Mouse (Mus musculus) CH12.LX (cell line): ENCODE data around the gene Mettl1. TPM values are rescaled to one million over a fixed set of nuclear protein-coding genes. Genes with fewer than 3 reads are reported as not detected.

Source experiments
- DNase-seq: peaks from one replicate; pipeline ENCODE4 v3.0.0-alpha.2; 2013; ENCODE audit errors: extremely low read depth
- H3K27ac ChIP-seq: 2 replicates; pipeline ENCODE4 v1.5.1; 2012; ENCODE audit warnings: low read depth, mild to moderate bottlenecking, control low read depth, moderate library complexity; ENCODE audit not compliant: insufficient read depth
- H3K27me3 ChIP-seq: replicated peaks from 2 replicates; pipeline ENCODE3; 2012; ENCODE audit warnings: inconsistent platforms
- H3K36me3 ChIP-seq, 2 experiments: replicated peaks in 1 of 2; 2 replicates each; pipeline versions ENCODE3 to v1.6.1; 2012; ENCODE audit warnings: inconsistent platforms in 1 of 2, low read length in 1 of 2, mild to moderate bottlenecking in 1 of 2, mixed read lengths in 1 of 2, moderate library complexity in 1 of 2; ENCODE audit not compliant: control insufficient read depth in 1 of 2, insufficient read depth in 1 of 2
- H3K4me1 ChIP-seq, 2 experiments: 2 replicates each; pipeline ENCODE4 v1.6.1; 2012; ENCODE audit warnings: inconsistent platforms in 1 of 2, moderate library complexity in 1 of 2; ENCODE audit not compliant: insufficient read depth in 2 of 2, control insufficient read depth in 1 of 2
- H3K4me2 ChIP-seq: 2 replicates; pipeline ENCODE4 v1.6.1; 2012; ENCODE audit warnings: low read depth, mild to moderate bottlenecking, control low read depth; ENCODE audit not compliant: poor library complexity, insufficient read depth, severe bottlenecking
- H3K4me3 ChIP-seq, 3 experiments: fragments of 150-350 bp in 1 of 3; sonication (generic) in 1 of 3; replicated peaks in 1 of 3; 2 replicates each; pipeline versions ENCODE3 to v1.5.1; 2011 to 2012; ENCODE audit warnings: low read depth in 2 of 3, low read length in 2 of 3, mild to moderate bottlenecking in 2 of 3, moderate library complexity in 2 of 3, control low read depth in 1 of 3, improper control_type of control experiment in 1 of 3, inconsistent platforms in 1 of 3, mixed read lengths in 1 of 3; ENCODE audit not compliant: poor library complexity in 1 of 3
- H3K79me2 ChIP-seq: replicated peaks from 2 replicates; pipeline ENCODE4 v1.6.1; 2012; ENCODE audit warnings: mild to moderate bottlenecking, moderate library complexity; ENCODE audit not compliant: control insufficient read depth, poor library complexity, insufficient read depth, severe bottlenecking; ENCODE audit errors: extremely low read depth
- H3K9ac ChIP-seq: 2 replicates; pipeline ENCODE4 v1.6.1; 2012; ENCODE audit warnings: low read depth, mild to moderate bottlenecking, control low read depth, moderate library complexity; ENCODE audit not compliant: insufficient read depth
- H3K9me3 ChIP-seq: replicated peaks from 2 replicates; pipeline ENCODE3; 2012; ENCODE audit warnings: low read length, inconsistent platforms, mixed read lengths
- BHLHE40 ChIP-seq: IDR thresholded peaks from 2 replicates; pipeline ENCODE4 v1.6.1; 2011; ENCODE audit warnings: mild to moderate bottlenecking, low read depth, low read length, improper control_type of control experiment
- CTCF ChIP-seq, 2 experiments: IDR thresholded peaks in 1 of 2; conservative IDR thresholded peaks in 1 of 2; 2 replicates each; pipeline ENCODE4 v1.5.1; 2011 to 2012; ENCODE audit warnings: low read depth in 2 of 2, low read length in 2 of 2, improper control_type of control experiment in 1 of 2, inconsistent platforms in 1 of 2, mild to moderate bottlenecking in 1 of 2, moderate library complexity in 1 of 2
- E2F4 ChIP-seq: IDR thresholded peaks from 2 replicates; pipeline ENCODE4 v1.6.1; 2011; ENCODE audit warnings: low read depth, low read length, improper control_type of control experiment; ENCODE audit not compliant: insufficient replicate concordance
- ELF1 ChIP-seq: IDR thresholded peaks from 2 replicates; pipeline ENCODE4 v1.6.1; 2014; ENCODE audit warnings: low read depth, mild to moderate bottlenecking, inconsistent platforms, low read length, improper control_type of control experiment
- EP300 ChIP-seq: IDR thresholded peaks from 2 replicates; pipeline ENCODE4 v1.6.1; 2011; ENCODE audit warnings: low read length, improper control_type of control experiment
- GABPA ChIP-seq: IDR thresholded peaks from 2 replicates; pipeline ENCODE4 v1.6.1; 2012; ENCODE audit warnings: low read depth, low read length, improper control_type of control experiment, inconsistent platforms; ENCODE audit not compliant: insufficient replicate concordance
- KAT2A ChIP-seq: IDR thresholded peaks from 2 replicates; pipeline ENCODE4 v1.6.1; 2012; ENCODE audit warnings: low read length, improper control_type of control experiment, inconsistent platforms; ENCODE audit not compliant: insufficient replicate concordance
- MAX ChIP-seq: IDR thresholded peaks from 2 replicates; pipeline ENCODE4 v1.6.1; 2011; ENCODE audit warnings: low read length, improper control_type of control experiment
- MAZ ChIP-seq: IDR thresholded peaks from 2 replicates; pipeline ENCODE4 v1.6.1; 2012; ENCODE audit warnings: low read depth, mild to moderate bottlenecking, inconsistent platforms, low read length, improper control_type of control experiment, moderate library complexity
- MEF2A ChIP-seq: IDR thresholded peaks from 2 replicates; pipeline ENCODE4 v1.6.1; 2014; ENCODE audit warnings: low read depth, mild to moderate bottlenecking, inconsistent platforms, low read length, improper control_type of control experiment, borderline replicate concordance
- MXI1 ChIP-seq: IDR thresholded peaks from 2 replicates; pipeline ENCODE4 v1.6.1; 2011; ENCODE audit warnings: mild to moderate bottlenecking, low read depth, low read length, improper control_type of control experiment
- MYC ChIP-seq: IDR thresholded peaks from 2 replicates; pipeline ENCODE4 v1.6.1; 2011; ENCODE audit warnings: low read depth, mild to moderate bottlenecking, improper control_type of control experiment, low read length
- NELFE ChIP-seq: IDR thresholded peaks from 2 replicates; pipeline ENCODE4 v1.6.1; 2011; ENCODE audit warnings: low read depth, low read length, improper control_type of control experiment
- PAX5 ChIP-seq: IDR thresholded peaks from 2 replicates; pipeline ENCODE4 v1.6.1; 2012; ENCODE audit warnings: low read length, inconsistent platforms, mixed read lengths
- RAD21 ChIP-seq: IDR thresholded peaks from 2 replicates; pipeline ENCODE4 v1.6.1; 2011; ENCODE audit warnings: low read depth, mild to moderate bottlenecking, low read length, improper control_type of control experiment, moderate library complexity
- SMC3 ChIP-seq: IDR thresholded peaks from 2 replicates; pipeline ENCODE4 v1.6.1; 2011; ENCODE audit warnings: low read depth, low read length, improper control_type of control experiment
- TBP ChIP-seq: conservative IDR thresholded peaks from 2 replicates; pipeline ENCODE4 v1.6.1; 2011; ENCODE audit warnings: low read depth, low read length, improper control_type of control experiment
- TCF12 ChIP-seq: IDR thresholded peaks from 2 replicates; pipeline ENCODE4 v1.6.1; 2014; ENCODE audit warnings: low read depth, mild to moderate bottlenecking, inconsistent platforms, low read length, improper control_type of control experiment
- UBTF ChIP-seq: IDR thresholded peaks from 2 replicates; pipeline ENCODE4 v1.6.1; 2012; ENCODE audit warnings: low read depth, mild to moderate bottlenecking, inconsistent platforms, low read length, improper control_type of control experiment, moderate library complexity
- USF2 ChIP-seq: conservative IDR thresholded peaks from 2 replicates; pipeline ENCODE4 v1.6.1; 2011; ENCODE audit warnings: low read depth, low read length, improper control_type of control experiment
- ZMIZ1 ChIP-seq: IDR thresholded peaks from 2 replicates; pipeline ENCODE4 v1.6.1; 2012; ENCODE audit warnings: low read depth, mild to moderate bottlenecking, inconsistent platforms, low read length, improper control_type of control experiment
- dilution Hi-C: fragments of 300-500 bp; cut with MboI; formaldehyde crosslinking; loops from 2 replicates; pipeline ENCODE4 v1.14.3; 2020; ENCODE audit warnings: low sequenced_read_pairs; ENCODE audit not compliant: extremely low pct_unique_long_range_greater_than_20kb, extremely low pct_ligation_motif_present
- in situ Hi-C: fragments of 300-500 bp; cut with MboI; formaldehyde crosslinking; loops from 3 replicates; pipeline ENCODE4 v1.14.3; 2019; ENCODE audit warnings: low sequenced_read_pairs, low pct_ligation_motif_present, low pct_unique_long_range_greater_than_20kb, mixed read lengths
- polyA plus RNA-seq: library from polyadenylated mRNA; unstranded; fragments of >175 nt; gene quantifications from 2 replicates; pipeline ENCODE4 v1.2.1, GENCODE M21; 2012; ENCODE audit warnings: low read depth; ENCODE audit not compliant: insufficient read length
- total RNA-seq, 2 experiments: library from RNA; depleted of rRNA; stranded (reverse); fragments of 300-350 nt in 1 of 2; fragments of >200 nt in 1 of 2; gene quantifications; 2 replicates each; pipeline ENCODE4 v1.2.3; 2012 to 2014

Mettl1 gene
- total and polyA plus RNA-seq, 3 experiments: 21.6 to 49.4 (median 28.4) TPM

DNA sequence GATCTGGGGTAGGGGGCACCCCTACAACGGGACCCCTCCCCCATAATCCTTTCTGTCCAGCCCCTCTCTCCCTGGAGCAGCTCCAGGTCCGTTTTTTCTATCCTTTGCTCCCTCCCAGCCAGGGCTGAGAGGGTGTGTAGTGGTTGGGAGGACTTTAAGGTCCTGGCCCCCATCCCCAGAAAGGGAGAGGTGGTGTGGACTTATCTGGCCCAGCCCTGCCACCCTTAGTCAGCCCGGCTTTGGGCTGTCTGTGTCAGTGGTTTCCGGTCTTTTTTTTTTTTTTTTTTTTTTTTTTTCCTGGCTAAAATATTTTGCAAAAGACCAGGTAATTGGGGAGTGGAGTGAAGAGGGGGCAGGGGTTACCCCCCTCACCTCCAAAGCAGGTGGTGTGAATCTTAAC, 51.5 kb downstream of the Mettl1 start:
- TF ChIP-seq EP300 (no peak), MEF2A (no peak), RAD21 (no peak), PAX5 (no peak), MAX (no peak), TCF12 (no peak), UBTF (no peak), MAZ (no peak), TBP (no peak), GABPA (no peak), USF2 (no peak), SMC3 (no peak), ELF1 (no peak), KAT2A (no peak), NELFE (no peak), BHLHE40 (no peak), ZMIZ1 (no peak)
- TF ChIP-seq, all 38 proteins: peak for 0
- Histone ChIP-seq H3K36me3 (peaks cover 74 to 97% of the 10 kb centered on the region in 2 experiments), H3K27ac (no peak overlapping the region), H3K4me2 (no peak overlapping the region), H3K9me3 (peaks cover 11% of the 10 kb centered on the region), H3K4me1 (peaks cover 0 to 6% of the 10 kb centered on the region in 2 experiments; a peak in 2 of 4 replicates), H3K79me2 (no peaks in the 10 kb centered on the region), H3K4me3 (no peak overlapping the region), H3K9ac (no peak overlapping the region), H3K27me3 (no peaks in the 10 kb centered on the region)
- DNase-seq: no peak
- dilution Hi-C loops (no loop called here), in situ Hi-C loops (no loop called here)

- dilution Hi-C loops (no loop called here), in situ Hi-C loops (no loop called here)
- Histone ChIP-seq H3K36me3 (peaks cover 77 to 98% of the 10 kb centered on the region in 2 experiments), H3K9me3 (peaks cover 11% of the 10 kb centered on the region), H3K27ac (no peak overlapping the region), H3K27me3 (no peaks in the 10 kb centered on the region), H3K4me1 (peaks cover 0 to 9% of the 10 kb centered on the region in 2 experiments; a peak in 2 of 4 replicates), H3K4me3 (no peak overlapping the region), H3K79me2 (no peaks in the 10 kb centered on the region), H3K9ac (no peak overlapping the region), H3K4me2 (no peak overlapping the region)
- DNase-seq: no peak
- TF ChIP-seq MXI1 (no peak), KAT2A (no peak), MYC (no peak), CTCF (conservative IDR thresholded peaks at IDR 0.05 in 1 of 2, IDR thresholded peaks at IDR 0.05 in 1 of 2; ENCODE audit: low read depth in 2 of 2, low read length in 2 of 2) (no peak), E2F4 (no peak), SMC3 (no peak)
Measured at GRCm38 (mm10) chr10:127094382-127094802, 53.2 kb downstream of the Mettl1 start.

Other genes with a start within 250 kb of the Mettl1 start
- 16.7 and 19.8 TPM in 2 replicates for gene Atp23, start 140.1 kb upstream of the Mettl1 start, total RNA-seq (2012; rRNA removed)
- gene Atp23, start 140.1 kb upstream of the Mettl1 start, total RNA-seq (2014; rRNA removed): 15.4 and 17.2 TPM in 2 replicates
- 16.9 and 18.9 TPM in 2 replicates for gene Atp23, start 140.1 kb upstream of the Mettl1 start, polyA plus RNA-seq
- gene Ctdsp2, start 62.7 kb upstream of the Mettl1 start, total RNA-seq (2012; rRNA removed): 13.2 and 20.2 TPM in 2 replicates
- 7.5 and 8.9 TPM in 2 replicates for gene Ctdsp2, start 62.7 kb upstream of the Mettl1 start, total RNA-seq (2014; rRNA removed)
- gene Ctdsp2, start 62.7 kb upstream of the Mettl1 start, polyA plus RNA-seq: 17.7 and 21.9 TPM in 2 replicates
- 2.1 and 2.7 TPM in 2 replicates for gene Avil, start 40.7 kb upstream of the Mettl1 start, total RNA-seq (2012; rRNA removed)
- 8.2 and 9.9 TPM in 2 replicates for gene Avil, start 40.7 kb upstream of the Mettl1 start, total RNA-seq (2014; rRNA removed)
- 18.8 and 20.0 TPM in 2 replicates for gene Avil, start 40.7 kb upstream of the Mettl1 start, polyA plus RNA-seq
- 72.0 and 78.0 TPM in 2 replicates for gene Tsfm, start 10.6 kb upstream of the Mettl1 start, total RNA-seq (2012; rRNA removed)
- 88.9 and 93.9 TPM in 2 replicates for gene Tsfm, start 10.6 kb upstream of the Mettl1 start, total RNA-seq (2014; rRNA removed)
- 53.0 and 53.2 TPM in 2 replicates for gene Tsfm, start 10.6 kb upstream of the Mettl1 start, polyA plus RNA-seq
- 0.76 and 0.98 TPM in 2 replicates for gene Eef1akmt3, start 99 bp downstream of the Mettl1 start, total RNA-seq (2012; rRNA removed)
- 0.62 and 0.78 TPM in 2 replicates for gene Eef1akmt3, start 99 bp downstream of the Mettl1 start, total RNA-seq (2014; rRNA removed)
- 1.1 and 1.2 TPM in 2 replicates for gene Eef1akmt3, start 99 bp downstream of the Mettl1 start, polyA plus RNA-seq
- gene Cyp27b1, start 6.8 kb downstream of the Mettl1 start, total RNA-seq (2012; rRNA removed): 0.34 and 0.42 TPM in 2 replicates
- 0.32 TPM in 2 replicates for gene Cyp27b1, start 6.8 kb downstream of the Mettl1 start, total RNA-seq (2014; rRNA removed)
- gene Cyp27b1, start 6.8 kb downstream of the Mettl1 start, polyA plus RNA-seq: 0.89 and 1.4 TPM in 2 replicates
- gene March9, start 18.8 kb downstream of the Mettl1 start, total RNA-seq (2012; rRNA removed): 3.4 and 3.6 TPM in 2 replicates
- 0.58 and 0.68 TPM in 2 replicates for gene March9, start 18.8 kb downstream of the Mettl1 start, total RNA-seq (2014; rRNA removed)
- 0.97 and 1.0 TPM in 2 replicates for gene March9, start 18.8 kb downstream of the Mettl1 start, polyA plus RNA-seq
- 257 and 304 TPM in 2 replicates for gene Cdk4, start 22.1 kb downstream of the Mettl1 start, total RNA-seq (2012; rRNA removed)
- 799 and 864 TPM in 2 replicates for gene Cdk4, start 22.1 kb downstream of the Mettl1 start, total RNA-seq (2014; rRNA removed)
- gene Cdk4, start 22.1 kb downstream of the Mettl1 start, polyA plus RNA-seq: 839 and 921 TPM in 2 replicates
- gene Tspan31, start 28.9 kb downstream of the Mettl1 start, total RNA-seq (2012; rRNA removed): 81.5 and 85.9 TPM in 2 replicates
- gene Tspan31, start 28.9 kb downstream of the Mettl1 start, total RNA-seq (2014; rRNA removed): 110 and 148 TPM in 2 replicates
- 72.8 and 79.9 TPM in 2 replicates for gene Tspan31, start 28.9 kb downstream of the Mettl1 start, polyA plus RNA-seq
- 43.5 and 46.0 TPM in 2 replicates for gene Agap2, start 33.9 kb downstream of the Mettl1 start, total RNA-seq (2012; rRNA removed)
- gene Agap2, start 33.9 kb downstream of the Mettl1 start, total RNA-seq (2014; rRNA removed): 24.8 and 27.8 TPM in 2 replicates
- 26.1 and 27.8 TPM in 2 replicates for gene Agap2, start 33.9 kb downstream of the Mettl1 start, polyA plus RNA-seq
- 81.1 and 82.7 TPM in 2 replicates for gene Os9, start 79.7 kb downstream of the Mettl1 start, total RNA-seq (2012; rRNA removed)
- 41.0 and 42.8 TPM in 2 replicates for gene Os9, start 79.7 kb downstream of the Mettl1 start, total RNA-seq (2014; rRNA removed)
- 61.9 and 78.2 TPM in 2 replicates for gene Os9, start 79.7 kb downstream of the Mettl1 start, polyA plus RNA-seq
- gene B4galnt1, start 123.8 kb downstream of the Mettl1 start, total RNA-seq (2012; rRNA removed): 15.5 and 17.5 TPM in 2 replicates
- gene B4galnt1, start 123.8 kb downstream of the Mettl1 start, total RNA-seq (2014; rRNA removed): 0.74 and 0.98 TPM in 2 replicates
- 1.9 and 2.3 TPM in 2 replicates for gene B4galnt1, start 123.8 kb downstream of the Mettl1 start, polyA plus RNA-seq
- 1.2 and 1.7 TPM in 2 replicates for gene Slc26a10, start 139.2 kb downstream of the Mettl1 start, total RNA-seq (2012; rRNA removed)
- 0.05 TPM in 2 replicates for gene Slc26a10, start 139.2 kb downstream of the Mettl1 start, total RNA-seq (2014; rRNA removed)
- 0.16 and 0.44 TPM in 2 replicates for gene Slc26a10, start 139.2 kb downstream of the Mettl1 start, polyA plus RNA-seq
- 8.6 and 8.7 TPM in 2 replicates for gene Arhgef25, start 148.7 kb downstream of the Mettl1 start, total RNA-seq (2012; rRNA removed)
- 3.3 and 4.0 TPM in 2 replicates for gene Arhgef25, start 148.7 kb downstream of the Mettl1 start, total RNA-seq (2014; rRNA removed)
- gene Arhgef25, start 148.7 kb downstream of the Mettl1 start, polyA plus RNA-seq: 8.3 and 11.1 TPM in 2 replicates
- gene Dtx3, start 154.3 kb downstream of the Mettl1 start, total RNA-seq (2012; rRNA removed): 26.9 and 27.6 TPM in 2 replicates
- 18.9 and 19.2 TPM in 2 replicates for gene Dtx3, start 154.3 kb downstream of the Mettl1 start, total RNA-seq (2014; rRNA removed)
- 51.2 and 54.4 TPM in 2 replicates for gene Dtx3, start 154.3 kb downstream of the Mettl1 start, polyA plus RNA-seq
- 22.7 TPM in 2 replicates for gene Pip4k2c, start 170.2 kb downstream of the Mettl1 start, total RNA-seq (2012; rRNA removed)
- gene Pip4k2c, start 170.2 kb downstream of the Mettl1 start, total RNA-seq (2014; rRNA removed): 12.5 and 13.3 TPM in 2 replicates
- gene Pip4k2c, start 170.2 kb downstream of the Mettl1 start, polyA plus RNA-seq: 23.3 and 24.7 TPM in 2 replicates
- 1.3 and 2.1 TPM in 2 replicates for gene Kif5a, start 221.9 kb downstream of the Mettl1 start, total RNA-seq (2012; rRNA removed)
- gene Kif5a, start 221.9 kb downstream of the Mettl1 start, total RNA-seq (2014; rRNA removed): not detected in 2 replicates
- 0.14 and 0.46 TPM in 2 replicates for gene Kif5a, start 221.9 kb downstream of the Mettl1 start, polyA plus RNA-seq
- gene Dctn2, start 225.0 kb downstream of the Mettl1 start, total RNA-seq (2012; rRNA removed): 88.5 and 91.9 TPM in 2 replicates
- gene Dctn2, start 225.0 kb downstream of the Mettl1 start, total RNA-seq (2014; rRNA removed): 66.3 and 67.3 TPM in 2 replicates
- 79.1 and 94.1 TPM in 2 replicates for gene Dctn2, start 225.0 kb downstream of the Mettl1 start, polyA plus RNA-seq
- 2.7 and 3.3 TPM in 2 replicates for gene Mbd6, start 247.6 kb downstream of the Mettl1 start, total RNA-seq (2012; rRNA removed)
- 0.51 and 0.74 TPM in 2 replicates for gene Mbd6, start 247.6 kb downstream of the Mettl1 start, total RNA-seq (2014; rRNA removed)
- gene Mbd6, start 247.6 kb downstream of the Mettl1 start, polyA plus RNA-seq: 16.5 and 17.7 TPM in 2 replicates